Mouse (Mus musculus) lung, postnatal 10 days (tissue): ENCODE measurements around the gene Gm5294.

Experiments used
- DNase-seq: peaks from one replicate; pipeline ENCODE4 v3.0.0; 2021

The Gm5294 gene

DNA sequence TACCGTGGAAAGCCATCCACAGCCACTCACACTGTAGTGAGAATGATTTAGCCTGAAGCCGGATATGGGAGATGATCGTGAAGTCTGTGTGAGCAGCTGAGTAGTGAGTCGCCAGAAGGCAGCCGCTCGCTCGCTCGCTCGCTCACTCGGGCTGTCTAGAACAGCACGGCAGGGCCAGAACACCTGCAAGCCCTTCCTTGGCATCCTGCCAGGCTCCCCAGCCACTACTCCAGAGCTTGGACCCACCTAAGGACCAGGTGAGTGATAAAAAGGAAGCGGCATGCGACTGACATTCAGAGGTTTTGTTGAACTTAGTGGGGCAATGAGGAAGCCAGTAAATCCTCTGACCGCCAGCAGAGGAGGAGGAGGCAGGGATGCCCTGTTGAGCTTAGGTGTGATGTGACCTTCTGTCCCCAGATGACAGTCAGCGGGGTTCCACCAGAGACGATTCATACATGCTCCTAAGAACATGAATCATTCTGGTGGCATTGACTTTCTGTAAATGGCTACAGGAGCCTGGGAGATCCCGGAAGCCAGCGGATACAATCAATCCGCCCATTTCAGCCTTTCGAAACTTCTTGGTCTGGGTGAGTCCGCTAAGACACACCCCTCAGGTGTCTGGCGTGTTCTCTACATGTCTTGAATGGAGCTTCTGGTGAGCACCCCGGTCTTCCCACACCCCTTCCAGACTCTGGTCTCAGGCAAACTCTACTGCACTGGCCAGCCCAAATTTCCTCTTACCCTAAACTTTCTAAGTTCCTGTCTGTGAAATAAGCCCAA, 30.0 kb downstream of the Gm5294 start:
- no peak for DNase-seq

DNA sequence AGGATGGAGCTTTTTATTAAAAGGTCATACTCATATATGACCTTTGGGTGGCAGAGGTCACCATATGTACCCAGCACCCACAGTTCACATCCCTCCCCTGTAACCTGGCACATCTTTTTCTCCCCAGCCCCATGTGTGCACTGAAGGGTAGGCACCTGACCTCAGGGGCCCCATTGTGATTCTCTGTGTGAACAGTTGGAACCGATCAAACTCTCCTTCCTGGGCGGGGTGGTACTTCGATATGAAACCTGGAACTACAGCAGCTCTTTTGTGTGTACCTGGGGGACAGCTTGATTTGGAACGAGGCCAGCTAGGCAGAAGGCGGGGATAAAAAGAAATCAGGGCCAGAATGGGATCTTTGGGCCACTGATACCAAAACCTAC, 30.6 kb downstream of the Gm5294 start:
- DNase-seq, result no peak

DNA sequence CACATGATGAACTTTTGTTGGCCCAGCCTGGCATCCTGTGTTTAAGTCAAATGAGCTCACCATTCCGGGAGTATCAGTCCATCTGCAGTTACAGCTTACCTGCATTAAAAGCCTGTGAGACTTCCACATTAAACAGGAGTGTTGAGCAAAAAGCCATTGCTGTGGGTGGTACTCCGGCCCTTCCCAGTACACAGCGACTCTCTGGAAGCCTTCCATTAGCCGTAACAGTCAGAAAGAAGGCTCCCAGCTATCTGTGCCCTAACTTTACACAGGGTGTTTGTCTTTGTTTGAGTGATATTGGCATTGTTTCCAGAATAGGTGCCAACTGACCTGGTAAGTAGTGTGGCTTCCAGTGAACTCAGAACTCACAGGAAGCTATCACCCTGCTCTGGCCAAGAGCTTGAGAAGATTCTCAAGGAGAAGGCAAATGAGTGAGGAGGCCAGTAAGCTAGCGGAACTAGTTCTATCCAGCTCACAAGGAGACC, 31.5 kb downstream of the Gm5294 start:
- DNase-seq, result no peak

DNA sequence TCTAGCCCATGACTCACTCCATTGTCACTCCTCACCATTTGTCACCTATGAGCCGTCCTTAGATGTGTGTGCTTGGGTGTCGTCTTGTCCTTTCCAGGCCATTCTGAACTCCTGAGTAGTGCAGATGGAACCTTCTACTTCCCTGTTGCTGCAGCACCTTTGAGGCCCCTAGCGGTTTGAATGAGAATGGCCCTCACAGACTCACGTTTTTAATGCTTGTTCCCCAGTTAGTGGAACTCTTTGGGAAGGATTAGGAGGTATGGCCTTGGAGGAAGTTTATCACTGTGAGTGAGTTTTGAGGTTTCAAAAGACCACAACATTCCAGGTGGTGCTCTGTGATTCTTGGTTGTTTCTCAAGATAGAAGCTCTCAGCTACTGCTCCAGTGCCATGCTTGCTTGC, 32.3 kb downstream of the Gm5294 start:
- DNase-seq, result no peak

DNA sequence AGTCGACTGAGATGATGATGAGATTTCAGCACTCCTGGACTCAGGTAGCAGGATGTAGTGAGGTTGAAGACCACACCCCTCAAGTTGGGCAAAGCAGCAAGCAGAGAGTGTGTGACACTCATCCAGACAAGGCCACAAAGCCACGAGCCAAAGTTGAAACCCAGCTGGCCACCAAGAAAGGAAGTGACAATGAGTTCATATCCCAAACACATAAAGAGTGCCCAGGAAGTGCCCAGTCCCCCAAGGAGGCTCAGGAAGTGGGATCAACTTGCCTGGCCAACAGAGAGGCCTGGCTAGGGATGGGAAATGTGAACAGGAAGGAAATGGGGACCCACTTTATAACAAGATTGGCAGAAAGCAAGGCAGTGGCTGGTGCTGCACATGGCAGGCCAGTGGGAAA, 33.5 kb downstream of the Gm5294 start:
- DNase-seq, result no peak

DNA sequence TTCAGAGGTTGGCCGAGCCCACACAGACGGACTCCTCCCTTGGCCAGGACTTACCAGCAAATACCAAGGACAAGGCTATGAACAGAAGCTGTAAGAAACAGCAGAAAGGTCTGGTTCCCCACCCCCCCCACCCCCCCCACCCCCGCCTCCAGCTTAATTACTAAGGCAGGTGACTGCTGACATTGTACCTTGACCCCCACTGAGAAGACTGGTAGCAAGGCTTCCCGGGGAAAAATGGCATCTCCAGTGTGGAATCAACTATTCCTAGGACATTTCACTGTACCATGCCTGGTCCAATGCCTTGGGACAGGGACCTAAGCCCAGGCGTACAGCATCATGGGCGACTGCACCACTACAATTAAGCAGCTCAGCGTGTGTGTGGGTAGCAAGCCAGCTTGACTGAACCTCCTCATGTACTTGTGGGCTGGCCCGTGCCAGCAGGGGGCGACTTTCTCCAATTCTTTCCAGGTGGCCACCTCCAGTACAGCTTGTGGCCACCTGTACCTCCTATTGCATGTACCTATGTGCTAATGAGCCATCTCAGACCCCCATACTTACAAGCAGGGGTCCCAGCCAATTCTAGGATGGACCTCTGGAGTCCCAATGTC, 37.2 kb downstream of the Gm5294 start:
- peak; percentile 85 for DNase-seq

DNA sequence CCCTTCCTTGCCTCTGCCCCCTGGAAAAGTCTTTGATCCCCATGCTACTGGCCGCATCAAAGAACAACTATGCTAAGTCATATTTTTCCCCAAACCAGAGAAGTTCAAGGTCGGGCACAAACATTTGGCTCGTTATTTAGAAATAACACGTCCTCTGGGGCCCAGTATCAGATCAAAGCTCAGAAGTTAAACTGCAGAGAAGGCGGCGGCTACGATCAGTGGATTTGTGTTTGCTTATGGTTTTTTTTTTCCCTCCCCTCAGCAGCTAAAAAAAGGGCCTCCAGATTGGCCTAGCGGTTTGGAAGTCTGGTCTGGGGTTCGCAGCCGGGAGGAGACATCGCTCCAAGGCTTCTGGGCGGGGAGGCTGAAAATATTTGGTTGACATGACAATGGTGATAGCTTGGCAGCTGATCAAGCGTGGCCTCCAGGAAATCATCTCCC, 38.0 kb downstream of the Gm5294 start:
- DNase-seq, result peak; percentile 75

DNA sequence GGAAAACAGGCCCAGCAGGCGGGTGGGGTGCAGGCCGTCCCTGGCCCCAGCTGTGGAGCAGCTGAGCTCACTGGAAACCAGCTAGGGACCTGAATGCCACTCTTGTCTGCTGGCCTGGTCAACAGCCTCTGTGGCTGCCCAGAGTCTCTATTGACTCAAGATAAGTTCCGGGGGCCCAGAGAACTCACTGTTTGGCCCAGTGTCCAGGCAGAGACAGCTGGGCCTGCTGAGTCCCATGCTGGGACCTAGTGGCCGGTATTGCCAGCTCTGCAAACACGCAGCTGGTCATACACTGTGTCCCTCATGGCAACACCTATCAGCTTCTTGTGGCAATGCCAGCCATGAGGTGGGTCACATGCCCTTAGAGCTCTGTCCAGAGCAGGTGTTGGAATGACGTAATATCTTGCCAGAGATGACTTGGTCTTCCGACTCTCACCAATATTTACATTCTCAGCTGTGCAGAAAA, 43.8 kb downstream of the Gm5294 start:
- DNase-seq, result no peak

DNA sequence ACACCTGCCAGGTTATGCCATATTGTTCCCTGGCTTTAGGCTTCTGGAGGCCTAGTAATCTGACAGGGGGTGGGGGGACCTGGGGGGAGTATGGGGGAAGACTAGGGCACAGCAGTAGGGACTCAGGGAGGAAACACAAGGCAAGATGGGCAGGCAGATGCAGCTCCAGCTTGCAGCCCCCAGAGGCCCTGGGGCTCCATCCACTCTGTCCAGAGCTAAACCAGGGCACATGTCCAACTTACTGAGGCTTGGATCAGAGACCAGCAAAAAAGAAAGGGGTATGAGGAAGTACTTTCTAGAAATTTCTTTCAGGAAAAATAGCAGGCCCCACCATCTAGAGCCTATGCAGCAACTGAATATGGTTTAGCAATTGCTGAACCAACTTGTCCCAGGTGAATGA, 44.3 kb downstream of the Gm5294 start:
- DNase-seq, result no peak

DNA sequence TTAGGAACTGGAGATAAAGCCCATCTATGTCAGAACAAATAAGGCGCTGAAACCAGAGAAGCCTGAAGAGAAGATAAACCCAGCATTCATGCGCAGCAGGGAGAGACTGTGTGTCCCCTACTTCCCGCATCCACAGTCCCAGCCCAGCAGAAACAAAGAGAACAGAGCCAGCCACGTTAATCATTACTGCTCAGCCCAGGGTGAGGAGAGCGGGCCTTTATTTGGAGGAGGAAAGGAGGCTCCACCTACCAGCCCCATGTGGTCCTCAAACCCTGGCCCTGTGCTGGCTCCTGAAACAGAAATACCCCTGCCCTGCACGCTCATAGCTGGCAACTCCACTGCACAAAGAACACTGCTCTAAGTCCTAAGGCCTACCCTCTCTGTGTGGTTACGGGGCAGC, 45.0 kb downstream of the Gm5294 start:
- DNase-seq, result no peak

DNA sequence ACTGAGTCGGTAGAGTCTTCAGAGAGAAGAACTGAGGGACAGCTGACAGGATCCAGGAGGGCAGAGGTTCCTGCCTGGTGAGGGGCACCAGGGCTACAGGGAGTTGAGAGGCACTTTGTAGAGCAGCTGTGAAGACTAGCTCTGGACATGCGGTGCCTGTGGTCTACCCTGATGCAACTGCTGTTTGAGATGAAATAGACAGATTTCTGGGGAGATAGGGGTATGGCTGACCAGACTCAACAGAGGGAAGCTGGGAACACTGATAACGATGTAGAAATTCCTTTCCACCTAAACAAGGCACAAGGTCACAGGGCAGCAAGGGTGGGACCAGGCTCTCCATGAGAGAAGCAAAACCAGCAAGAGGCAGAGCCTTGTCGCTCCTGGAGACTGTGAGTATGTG, 45.8 kb downstream of the Gm5294 start:
- DNase-seq, result no peak
